Mouse (Mus musculus) embryonic stem cell, embryonic (primary cell): ENCODE results near the gene Arid1b.

ENCODE experiments used
- CTCF ChIA-PET, 4 experiments: fragments of 300-600 bp in 2 of 4; fragments of 350-600 bp in 2 of 4; sonication (Branson Sonifier 250); formaldehyde crosslinking; loops; one replicate each; lab custom pipeline; 2022; ENCODE audit warnings: inconsistent platforms in 2 of 4; lab: Charles Lee
- POLR2A ChIA-PET, 4 experiments: fragments of 300-600 bp in 2 of 4; fragments of 350-600 bp in 2 of 4; sonication (Branson Sonifier 250); formaldehyde crosslinking; loops; one replicate each; lab custom pipeline; 2022; ENCODE audit warnings: antibody characterized with exemption in 4 of 4, inconsistent platforms in 1 of 4; lab: Charles Lee

Arid1b gene

DNA sequence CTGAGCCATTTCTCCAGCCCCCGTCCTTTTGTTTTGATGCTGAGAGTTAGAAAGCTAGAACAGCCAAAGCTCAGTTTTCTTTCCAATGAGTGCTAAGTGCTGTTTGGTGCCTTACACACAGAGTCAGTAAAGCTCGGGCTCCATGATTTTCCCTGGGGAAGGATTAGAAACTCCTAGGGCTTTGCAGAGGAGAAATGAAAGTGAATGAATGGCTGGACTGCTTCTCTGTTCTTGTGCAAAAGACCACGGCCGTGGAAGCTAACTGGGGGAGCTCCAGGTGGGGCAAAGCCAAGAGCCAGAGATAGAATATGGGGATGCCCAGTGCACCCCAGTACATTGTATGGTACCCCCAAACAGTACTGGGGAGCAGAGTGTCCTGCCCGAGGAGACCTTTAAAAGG lies 10.6 kb downstream of the Arid1b start:
- ChIA-PET POLR2A (interaction anchor here in 3 of 4 experiments (0.5 to 2.3 kb wide), 9 partner anchors 8 to 266 kb away, joined by 3 to 14 read pairs (median 5); partner anchors contain the start of gene Arid1b (in 1 of the 3)), CTCF (interaction anchor here in 1 of 4 experiments (1.2 kb wide), 1 partner anchor 16 kb away, joined by 4 read pairs; no protein-coding TSS in a partner anchor)

DNA sequence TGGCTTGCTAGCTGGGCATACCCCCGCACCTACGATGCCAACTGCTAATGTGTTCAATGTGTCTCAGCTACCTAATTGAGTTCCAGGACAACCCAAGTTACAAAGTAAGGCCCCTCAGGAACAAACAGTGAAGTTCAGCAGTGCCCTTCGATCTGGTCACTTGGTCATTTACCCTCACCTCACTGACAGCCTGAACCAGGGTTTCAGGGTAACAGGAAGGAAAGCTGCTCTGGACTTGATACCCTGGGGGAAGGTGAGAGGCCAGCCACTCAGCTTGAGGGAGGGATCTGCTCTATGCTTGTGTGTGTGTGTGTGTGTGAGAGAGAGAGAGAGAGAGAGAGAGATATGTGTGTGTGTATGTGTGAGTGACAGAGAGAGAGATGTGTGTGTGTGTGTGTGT lies 11.2 kb downstream of the Arid1b start:
- ChIA-PET CTCF (interaction anchor here in 1 of 4 experiments (0.5 to 0.6 kb wide), 2 partner anchors 8 to 301 kb away, joined by 5 to 7 read pairs; no protein-coding TSS in a partner anchor), POLR2A (interaction anchor here in 2 of 4 experiments (1.3 to 2.4 kb wide), 6 partner anchors 9 to 60 kb away, joined by 4 to 22 read pairs (median 6); partner anchors contain the start of gene Arid1b (in 1 of the 2))

GRCm38 (mm10) chr17:5007156-5007658 lies 13.1 kb downstream of the Arid1b start:
- ChIA-PET POLR2A (interaction anchor here (0.6 to 2.9 kb wide), 15 partner anchors 8 to 607 kb away, joined by 3 to 22 read pairs (median 3); partner anchors contain the start of gene Arid1b (in 1 of the 4)), CTCF (no interaction called here)

DNA sequence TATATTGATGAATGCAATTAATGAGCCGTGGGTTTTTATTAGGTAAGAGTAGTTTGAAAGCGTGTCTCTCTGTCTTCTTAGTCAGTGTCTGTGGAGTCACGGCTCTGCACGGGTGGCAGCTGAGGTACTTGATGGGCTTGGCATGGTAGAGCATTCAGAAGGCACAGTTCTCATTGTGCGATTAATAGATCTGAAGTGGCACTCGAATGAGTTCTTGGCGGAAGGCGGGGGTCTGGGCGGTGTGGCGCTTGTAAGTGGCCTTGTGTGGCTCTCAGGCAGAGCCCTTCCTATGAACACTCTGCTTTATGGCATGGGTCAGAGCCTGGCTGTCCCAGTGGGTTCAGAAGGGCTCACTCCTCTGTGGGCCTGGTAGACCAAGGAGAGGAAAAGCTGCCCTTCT lies 14.1 kb downstream of the Arid1b start:
- CTCF ChIA-PET = no interaction called here
- POLR2A ChIA-PET = interaction anchor here in 2 of 4 experiments (1.0 to 2.9 kb wide), 3 partner anchors 9 to 12 kb away, joined by 3 to 8 read pairs (median 4); no protein-coding TSS in a partner anchor

- POLR2A ChIA-PET = interaction anchor here in 2 of 4 experiments (1.0 to 1.2 kb wide), 2 partner anchors 11 to 181 kb away, joined by 4 read pairs; no protein-coding TSS in a partner anchor
- CTCF ChIA-PET = no interaction called here
These were observed 14.6 kb downstream of the Arid1b start for GRCm38 (mm10) chr17:5008761-5009160.

- ChIA-PET POLR2A (interaction anchor here in 2 of 4 experiments (0.5 to 7.0 kb wide), 6 partner anchors 12 to 180 kb away, joined by 3 to 32 read pairs (median 4); no protein-coding TSS in a partner anchor), CTCF (interaction anchor here in 1 of 4 experiments (0.6 kb wide), 1 partner anchor 968 kb away, joined by 6 read pairs; no protein-coding TSS in a partner anchor)
These were observed 15.6 kb downstream of the Arid1b start for GRCm38 (mm10) chr17:5009526-5010260.

GRCm38 (mm10) chr17:5010781-5011180 lies 16.6 kb downstream of the Arid1b start:
- POLR2A ChIA-PET = interaction anchor here in 2 of 4 experiments (0.9 to 7.0 kb wide), 5 partner anchors 10 to 170 kb away, joined by 3 to 32 read pairs (median 3); no protein-coding TSS in a partner anchor
- CTCF ChIA-PET = no interaction called here

DNA sequence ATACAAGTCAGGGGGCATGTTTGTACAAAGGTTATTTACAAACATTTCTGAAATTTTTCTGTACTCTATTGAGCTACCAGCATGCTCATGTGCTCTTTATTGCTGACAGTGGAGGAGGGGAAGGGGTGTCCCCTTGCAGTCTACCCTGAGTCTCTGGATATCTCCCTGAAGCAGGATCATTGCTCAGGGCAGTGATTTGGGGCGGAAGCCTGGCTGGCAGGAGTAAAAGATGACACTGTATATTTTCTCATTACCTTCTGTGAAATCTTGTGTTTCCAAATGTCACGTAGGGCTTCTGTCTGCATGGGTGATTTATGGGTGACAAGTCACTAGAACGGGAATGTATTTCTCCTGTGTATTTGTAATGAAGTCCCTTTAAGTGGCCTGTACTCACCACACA lies 18.0 kb downstream of the Arid1b start:
- POLR2A ChIA-PET = interaction anchor here in 3 of 4 experiments (0.7 to 7.0 kb wide), 11 partner anchors 8 to 121 kb away, joined by 3 to 32 read pairs (median 3); no protein-coding TSS in a partner anchor
- CTCF ChIA-PET = interaction anchor here in 2 of 4 experiments (0.6 to 1.1 kb wide), 2 partner anchors 9 to 241 kb away, joined by 7 to 8 read pairs; no protein-coding TSS in a partner anchor

DNA sequence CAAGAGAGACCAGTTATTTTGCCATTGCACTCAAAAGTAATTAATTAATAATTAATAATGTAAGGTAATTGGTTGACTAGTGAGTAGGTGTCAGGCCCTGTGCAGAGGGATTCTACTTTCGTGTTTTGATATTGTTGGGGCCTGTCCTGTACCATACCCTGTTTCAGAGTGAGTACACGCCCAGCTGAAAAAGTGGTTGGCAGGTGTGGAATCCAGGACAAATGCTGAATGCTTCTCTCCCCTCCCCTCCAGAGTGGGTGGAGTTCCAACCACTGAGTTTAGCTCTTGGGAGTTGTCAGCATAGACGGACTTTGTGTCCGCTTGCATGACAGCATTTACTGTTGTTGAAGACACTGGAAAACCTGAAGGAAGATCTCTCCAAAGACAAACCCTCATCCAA lies 18.4 kb downstream of the Arid1b start:
- ChIA-PET CTCF (interaction anchor here in 2 of 4 experiments (0.5 to 1.1 kb wide), 4 partner anchors 9 to 928 kb away, joined by 3 to 9 read pairs (median 8); partner anchors contain the start of gene Synj2 (in 1 of the 2)), POLR2A (interaction anchor here (0.7 to 7.0 kb wide), 12 partner anchors 8 to 121 kb away, joined by 3 to 32 read pairs (median 4); no protein-coding TSS in a partner anchor)

GRCm38 (mm10) chr17:5014327-5014957 lies 20.3 kb downstream of the Arid1b start:
- ChIA-PET CTCF (interaction anchor here in 1 of 4 experiments (0.6 kb wide), 1 partner anchor 408 kb away, joined by 3 read pairs; no protein-coding TSS in a partner anchor), POLR2A (interaction anchor here (0.5 to 7.0 kb wide), 9 partner anchors 9 to 1738 kb away, joined by 3 to 32 read pairs (median 5); no protein-coding TSS in a partner anchor)

GRCm38 (mm10) chr17:5016404-5016803 lies 22.3 kb downstream of the Arid1b start:
- ChIA-PET POLR2A (interaction anchor here in 1 of 4 experiments (1.4 to 7.0 kb wide), 2 partner anchors 13 to 19 kb away, joined by 4 to 32 read pairs; no protein-coding TSS in a partner anchor), CTCF (interaction anchor here in 1 of 4 experiments (1.3 kb wide), 1 partner anchor 34 kb away, joined by 3 read pairs; no protein-coding TSS in a partner anchor)

DNA sequence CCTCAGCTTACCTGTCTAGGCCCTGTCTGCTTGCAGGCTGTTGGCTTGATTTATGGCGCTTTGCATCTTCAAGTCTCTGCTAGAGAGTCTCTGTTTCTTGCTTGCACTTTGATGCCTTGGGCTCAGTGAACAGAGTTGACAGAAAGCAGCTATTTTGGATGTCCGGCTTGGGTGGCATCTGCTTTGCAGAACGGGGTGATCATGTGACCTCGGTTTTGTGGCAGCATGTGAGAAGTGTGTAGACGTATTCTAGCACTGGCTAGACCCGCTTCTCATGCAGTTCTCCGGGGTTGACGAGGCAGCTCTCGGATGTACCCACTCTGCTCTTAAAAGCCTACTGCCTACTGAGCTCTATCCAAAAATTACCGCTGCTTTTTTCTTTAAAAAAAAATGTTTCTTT lies 22.9 kb downstream of the Arid1b start:
- CTCF ChIA-PET = interaction anchor here in 1 of 4 experiments (1.3 kb wide), 1 partner anchor 34 kb away, joined by 3 read pairs; no protein-coding TSS in a partner anchor
- POLR2A ChIA-PET = interaction anchor here in 1 of 4 experiments (0.9 to 1.3 kb wide), 2 partner anchors 13 to 24 kb away, joined by 3 to 4 read pairs; partner anchors contain the start of gene Arid1b

DNA sequence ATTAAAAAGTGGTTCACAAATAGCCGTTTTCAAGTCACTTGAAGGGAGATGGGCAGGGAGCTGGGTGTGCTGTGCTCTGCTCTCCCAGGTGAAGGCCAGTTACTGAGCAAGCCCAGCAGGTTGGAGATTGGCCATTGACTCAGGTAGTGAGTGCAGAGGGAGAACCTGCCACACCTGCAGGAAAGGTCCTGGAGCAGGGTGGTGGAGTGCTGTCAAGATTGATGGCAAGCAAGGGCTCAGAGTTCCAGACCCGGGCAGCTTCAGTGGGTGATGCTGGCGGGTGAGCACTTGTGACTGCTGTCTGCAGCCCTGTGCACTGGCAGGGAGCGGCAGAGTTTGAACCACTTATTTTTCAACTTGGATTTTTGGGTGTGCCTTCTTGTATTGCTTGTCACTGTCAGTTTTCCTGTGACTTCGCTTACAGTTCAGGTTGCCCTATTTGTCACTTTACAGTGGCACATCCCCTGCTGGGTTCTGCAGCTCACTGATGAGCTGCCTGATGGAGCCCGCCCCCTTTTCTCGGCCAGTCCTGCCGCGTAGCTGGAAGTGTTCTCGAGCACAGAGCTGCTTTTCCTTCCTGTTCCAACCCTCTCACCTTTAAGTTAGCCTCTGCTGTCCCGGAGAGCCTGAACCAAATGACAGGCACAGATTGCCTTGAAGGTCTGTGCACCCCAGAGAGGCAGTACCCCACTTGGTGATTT lies 27.3 kb downstream of the Arid1b start:
- CTCF ChIA-PET = interaction anchor here (0.5 to 1.8 kb wide), 6 partner anchors 9 to 882 kb away, joined by 3 to 7 read pairs (median 4); no protein-coding TSS in a partner anchor
- POLR2A ChIA-PET = interaction anchor here in 3 of 4 experiments (0.5 to 1.8 kb wide), 12 partner anchors 8 to 165 kb away, joined by 3 to 5 read pairs (median 3); no protein-coding TSS in a partner anchor

- POLR2A ChIA-PET = interaction anchor here in 2 of 4 experiments (1.2 to 1.8 kb wide), 4 partner anchors 8 to 22 kb away, joined by 3 to 5 read pairs (median 5); no protein-coding TSS in a partner anchor
- CTCF ChIA-PET = interaction anchor here in 1 of 4 experiments (1.0 to 1.8 kb wide), 2 partner anchors 10 to 309 kb away, joined by 3 to 7 read pairs; no protein-coding TSS in a partner anchor
These were observed 27.9 kb downstream of the Arid1b start for GRCm38 (mm10) chr17:5022019-5022544.

- POLR2A ChIA-PET = interaction anchor here in 1 of 4 experiments (1.0 to 1.3 kb wide), 2 partner anchors 9 to 26 kb away, joined by 3 to 5 read pairs; no protein-coding TSS in a partner anchor
These were observed 29.6 kb downstream of the Arid1b start for GRCm38 (mm10) chr17:5023745-5024144.

GRCm38 (mm10) chr17:5025400-5025799 lies 31.3 kb downstream of the Arid1b start:
- ChIA-PET CTCF (no interaction called here), POLR2A (no interaction called here)

More at GRCm38 (mm10) chr17:5023745-5024144, 29.6 kb downstream of the Arid1b start:
- CTCF ChIA-PET = no interaction called here
